In the genomic region with DNA sequence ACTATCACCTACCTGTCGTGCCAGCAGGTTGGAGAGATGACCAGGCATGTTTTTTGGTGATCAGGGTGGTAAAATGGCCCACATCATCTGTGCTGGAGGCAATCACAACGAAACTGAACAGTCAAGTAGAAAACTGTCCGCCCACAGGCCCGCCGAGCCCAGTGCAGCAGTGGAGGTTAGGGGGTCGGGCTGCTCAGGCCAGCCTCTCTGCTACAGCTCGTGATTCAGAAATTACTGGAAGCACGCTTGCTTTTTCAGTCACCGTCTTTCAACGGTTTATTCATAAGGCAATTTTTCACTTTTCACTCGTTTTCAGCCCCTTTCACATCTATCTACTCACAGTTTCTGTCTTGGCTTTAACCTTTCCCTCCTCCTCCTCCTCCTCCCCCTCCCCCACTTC, we compare ENCODE assay signal across 1 mouse cellular context.
TF ChIP-seq lines count a peak whose summit lies in the region.

No protein-coding gene starts in this region.

TF ChIP-seq in CH12.LX, 34 proteins besides CTCF, POLR2A, EP300 and RAD21 (continued from another document):
- TF ChIP-seq MXI1 (IDR thresholded peaks at IDR 0.05; ENCODE audit: low read depth, low read length) = no peak; the same call in 1 of the 2 replicates
- TF ChIP-seq ZKSCAN1 (IDR thresholded peaks at IDR 0.05; ENCODE audit: borderline replicate concordance, low read depth, low read length) = no peak
- no peak for TF ChIP-seq CHD1 (IDR thresholded peaks at IDR 0.05; ENCODE audit: low read depth, low read length)
- peak; percentile 65; the same call in 1 of the 2 replicates for TF ChIP-seq MEF2A (IDR thresholded peaks at IDR 0.05; ENCODE audit: borderline replicate concordance, low read depth, low read length)
- TF ChIP-seq ETS1 (conservative IDR thresholded peaks at IDR 0.05; ENCODE audit: low read depth, low read length) = peak; percentile 74
TF ChIP-seq in CH12.LX: peak in this region for 12.
